Mouse (Mus musculus): ENCODE data around the gene Zfp219. TPM values are rescaled to one million over a fixed set of nuclear protein-coding genes. Genes with fewer than 3 reads are reported as not detected.

The Zfp219 gene
- polyA plus RNA-seq, 1 experiment = 25.9 TPM

- 80% methylated on average over 8 of the region's 8 CpGs for WGBS
- peak overlapping the region; percentile 37; the same call in 1 of the 2 replicates for H3K27ac ChIP-seq (ENCODE audit: control insufficient read depth, insufficient read depth, low read depth, low read length, poor library complexity)
- peaks cover 1% of the 10 kb centered on the region; the same call in 1 of the 2 replicates for H3K4me1 ChIP-seq (ENCODE audit: control insufficient read depth, insufficient read depth, low read length)
- TF ChIP-seq CTCF (IDR thresholded peaks at IDR 0.05; ENCODE audit: control insufficient read depth, insufficient read depth, low read length) (no peak), POLR2A (IDR thresholded peaks at IDR 0.05; ENCODE audit: borderline replicate concordance, control insufficient read depth, low read depth, low read length) (no peak)
- H3K4me3 ChIP-seq (replicated peaks; ENCODE audit: control insufficient read depth, low read depth, low read length) = no peak overlapping the region
Measured at GRCm38 (mm10) chr14:52021568-52022212, 1.2 kb upstream of the Zfp219 start.

- TF ChIP-seq CTCF (IDR thresholded peaks at IDR 0.05; ENCODE audit: control insufficient read depth, insufficient read depth, low read length) = no peak
- no peak for TF ChIP-seq POLR2A (IDR thresholded peaks at IDR 0.05; ENCODE audit: borderline replicate concordance, control insufficient read depth, low read depth, low read length)
- Histone ChIP-seq H3K4me3 (replicated peaks; ENCODE audit: control insufficient read depth, low read depth, low read length) (no peak overlapping the region), H3K27ac (ENCODE audit: control insufficient read depth, insufficient read depth, low read depth, low read length, poor library complexity) (no peak overlapping the region), H3K4me1 (ENCODE audit: control insufficient read depth, insufficient read depth, low read length) (peaks cover 1% of the 10 kb centered on the region; the same call in 1 of the 2 replicates)
- WGBS = 81% methylated on average over 4 of the region's 4 CpGs
Measured at GRCm38 (mm10) chr14:52021138-52021529, 601 bp upstream of the Zfp219 start.

DNA sequence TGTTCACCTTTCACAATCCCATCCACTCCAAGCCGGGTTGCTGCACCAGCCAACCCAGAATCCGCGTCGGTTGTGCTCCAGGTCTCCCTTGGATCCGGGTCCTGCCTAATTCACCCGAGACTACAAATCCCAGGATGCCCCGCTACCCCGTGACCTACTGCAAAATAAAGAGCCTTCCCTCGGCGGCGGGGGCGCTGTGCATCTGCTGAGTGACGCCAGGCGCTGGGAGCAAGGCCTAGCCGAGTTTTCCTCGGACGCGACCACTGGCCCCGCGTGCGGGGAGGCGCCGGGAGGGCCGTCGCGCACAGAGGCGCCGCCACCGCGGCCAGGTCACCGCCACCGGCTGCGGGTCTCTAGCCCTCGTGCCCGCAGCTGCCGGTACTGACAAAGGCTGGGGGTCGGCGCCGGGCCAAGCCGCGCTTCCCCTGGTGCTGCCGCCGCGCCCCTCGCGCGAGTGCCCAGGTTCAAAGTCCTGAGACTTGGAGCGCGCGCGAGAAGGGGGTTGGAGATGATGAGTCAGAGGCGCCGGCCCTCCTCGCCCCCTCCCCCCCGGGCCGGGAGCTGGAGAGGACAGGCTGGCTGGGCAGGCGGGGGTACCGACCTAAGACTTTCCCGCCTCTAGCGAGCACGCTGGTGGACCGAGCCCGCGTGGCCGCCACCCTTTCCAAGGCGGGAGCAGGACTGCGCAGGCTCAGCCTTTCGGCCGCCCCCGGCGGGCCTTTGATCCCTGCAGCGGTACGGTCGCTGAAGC, 768 bp downstream of the Zfp219 start:
- Histone ChIP-seq H3K4me3 (replicated peaks; ENCODE audit: control insufficient read depth, low read depth, low read length) (peak overlapping the region; percentile 82), H3K27ac (ENCODE audit: control insufficient read depth, insufficient read depth, low read depth, low read length, poor library complexity) (peak overlapping the region; percentile 93), H3K4me1 (ENCODE audit: control insufficient read depth, insufficient read depth, low read length) (peaks cover 1% of the 10 kb centered on the region; the same call in 1 of the 2 replicates)
- TF ChIP-seq CTCF (IDR thresholded peaks at IDR 0.05; ENCODE audit: control insufficient read depth, insufficient read depth, low read length) (peak; percentile 70), POLR2A (IDR thresholded peaks at IDR 0.05; ENCODE audit: borderline replicate concordance, control insufficient read depth, low read depth, low read length) (peak; percentile 82; the same call in 1 of the 2 replicates)
- under 1% methylated on average over 74 of the region's 74 CpGs for WGBS

- TF ChIP-seq CTCF (IDR thresholded peaks at IDR 0.05; ENCODE audit: control insufficient read depth, insufficient read depth, low read length) (peak; percentile 52), POLR2A (IDR thresholded peaks at IDR 0.05; ENCODE audit: borderline replicate concordance, control insufficient read depth, low read depth, low read length) (no peak)
- Histone ChIP-seq H3K4me1 (ENCODE audit: control insufficient read depth, insufficient read depth, low read length) (peaks cover 1% of the 10 kb centered on the region; the same call in 1 of the 2 replicates), H3K4me3 (replicated peaks; ENCODE audit: control insufficient read depth, low read depth, low read length) (peak overlapping the region; percentile 82), H3K27ac (ENCODE audit: control insufficient read depth, insufficient read depth, low read depth, low read length, poor library complexity) (peak overlapping the region; percentile 93)
- 18% methylated on average over 12 of the region's 12 CpGs for WGBS
Measured at GRCm38 (mm10) chr14:52019051-52019589, 1.4 kb downstream of the Zfp219 start.

- no peak for TF ChIP-seq POLR2A (IDR thresholded peaks at IDR 0.05; ENCODE audit: borderline replicate concordance, control insufficient read depth, low read depth, low read length)
- no peak for TF ChIP-seq CTCF (IDR thresholded peaks at IDR 0.05; ENCODE audit: control insufficient read depth, insufficient read depth, low read length)
- peaks cover 1% of the 10 kb centered on the region; the same call in 1 of the 2 replicates for H3K4me1 ChIP-seq (ENCODE audit: control insufficient read depth, insufficient read depth, low read length)
- 84% methylated on average over 15 of the region's 15 CpGs for WGBS
- no peak overlapping the region for H3K27ac ChIP-seq (ENCODE audit: control insufficient read depth, insufficient read depth, low read depth, low read length, poor library complexity)
- H3K4me3 ChIP-seq (replicated peaks; ENCODE audit: control insufficient read depth, low read depth, low read length) = no peak overlapping the region
Measured at GRCm38 (mm10) chr14:52018248-52019050, 2.1 kb downstream of the Zfp219 start.

GRCm38 (mm10) chr14:52017662-52018061, 2.9 kb downstream of the Zfp219 start:
- H3K4me1 ChIP-seq (ENCODE audit: control insufficient read depth, insufficient read depth, low read length) = peaks cover 1% of the 10 kb centered on the region; the same call in 1 of the 2 replicates
- H3K27ac ChIP-seq (ENCODE audit: control insufficient read depth, insufficient read depth, low read depth, low read length, poor library complexity) = no peak overlapping the region
- no peak overlapping the region for H3K4me3 ChIP-seq (replicated peaks; ENCODE audit: control insufficient read depth, low read depth, low read length)
- no peak for TF ChIP-seq CTCF (IDR thresholded peaks at IDR 0.05; ENCODE audit: control insufficient read depth, insufficient read depth, low read length)
- no peak for TF ChIP-seq POLR2A (IDR thresholded peaks at IDR 0.05; ENCODE audit: borderline replicate concordance, control insufficient read depth, low read depth, low read length)
- 83% methylated on average over 4 of the region's 4 CpGs for WGBS

GRCm38 (mm10) chr14:52016625-52017405, 3.7 kb downstream of the Zfp219 start:
- 93% methylated on average over 13 of the region's 13 CpGs for WGBS
- H3K27ac ChIP-seq (ENCODE audit: control insufficient read depth, insufficient read depth, low read depth, low read length, poor library complexity) = no peak overlapping the region
- no peak overlapping the region for H3K4me3 ChIP-seq (replicated peaks; ENCODE audit: control insufficient read depth, low read depth, low read length)
- TF ChIP-seq POLR2A (IDR thresholded peaks at IDR 0.05; ENCODE audit: borderline replicate concordance, control insufficient read depth, low read depth, low read length) (no peak), CTCF (IDR thresholded peaks at IDR 0.05; ENCODE audit: control insufficient read depth, insufficient read depth, low read length) (no peak)
- peaks cover 1% of the 10 kb centered on the region; the same call in 1 of the 2 replicates for H3K4me1 ChIP-seq (ENCODE audit: control insufficient read depth, insufficient read depth, low read length)

All from bone marrow, adult 2 months (tissue).